Mouse (Mus musculus): ENCODE measurements around the gene Sec14l1.

DNA sequence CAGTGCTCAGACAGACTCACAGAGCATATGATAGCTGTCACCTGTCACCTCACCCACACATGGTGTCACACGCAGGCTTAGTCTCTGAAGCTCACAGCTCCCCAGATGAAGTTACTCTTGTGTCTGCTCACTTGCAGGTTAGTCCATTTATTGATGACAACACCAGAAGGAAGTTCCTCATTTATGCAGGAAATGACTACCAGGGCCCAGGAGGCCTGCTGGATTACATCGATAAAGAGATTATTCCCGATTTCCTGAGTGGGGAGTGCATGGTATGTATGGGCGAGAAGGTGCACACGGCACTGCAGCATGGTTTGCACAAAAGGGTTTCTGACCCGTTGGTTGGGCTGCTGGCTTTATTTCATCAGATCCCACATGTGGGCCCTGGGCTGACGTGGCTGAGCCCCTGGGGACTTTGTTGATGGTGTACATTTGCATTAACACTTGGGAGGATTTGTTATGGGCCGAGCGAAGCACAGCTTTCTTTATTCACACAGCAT is 35.5 kb downstream of the Sec14l1 start:
- no peak for TF ChIP-seq POLR2A (IDR thresholded peaks at IDR 0.05; ENCODE audit: control insufficient read depth, low read depth, low read length)
- TF ChIP-seq CTCF (IDR thresholded peaks at IDR 0.05; ENCODE audit: control insufficient read depth, insufficient read depth, insufficient replicate concordance, low read depth, low read length): no peak

Measured in testis, adult 2 months (tissue).